Mouse (Mus musculus): Measurements from ENCODE around the gene Alkbh1.

Alkbh1 gene

DNA sequence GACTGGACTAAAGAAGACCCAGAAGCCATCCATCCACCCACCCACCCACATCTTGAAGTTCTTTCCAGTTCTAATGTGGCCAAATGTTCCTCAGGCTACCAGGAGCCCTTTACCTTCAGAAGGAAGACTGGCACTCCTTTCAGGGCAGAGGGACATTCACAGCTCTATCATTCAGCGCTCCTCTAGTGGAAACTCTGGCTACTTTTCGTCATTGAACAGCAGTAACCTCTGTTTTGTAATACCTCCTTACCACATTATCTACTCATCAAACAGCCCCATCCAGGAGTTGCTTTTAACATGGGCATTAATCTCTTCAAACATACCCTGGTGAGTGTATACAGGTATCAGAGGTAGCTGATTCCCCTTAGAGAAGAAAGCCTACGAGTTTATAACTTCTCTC lies 58.8 kb downstream of the Alkbh1 start:
- no peak for DNase-seq (ENCODE audit: low read depth, low spot score)

DNA sequence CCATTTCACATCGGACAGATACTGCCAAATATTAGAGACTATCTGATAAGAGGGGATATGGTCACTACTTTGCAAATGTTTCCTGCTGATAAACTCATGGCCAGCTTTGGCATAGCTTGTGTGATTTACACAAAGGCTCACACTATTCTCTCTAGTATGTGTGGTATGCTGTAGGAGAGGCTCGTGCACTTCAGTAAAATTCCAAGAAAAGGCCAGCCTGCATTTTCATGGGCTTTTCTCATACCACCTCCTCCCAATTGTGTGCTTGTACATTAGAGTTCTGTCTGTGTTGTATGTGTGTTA lies 62.5 kb downstream of the Alkbh1 start:
- no peak for DNase-seq (ENCODE audit: low read depth, low spot score)

DNA sequence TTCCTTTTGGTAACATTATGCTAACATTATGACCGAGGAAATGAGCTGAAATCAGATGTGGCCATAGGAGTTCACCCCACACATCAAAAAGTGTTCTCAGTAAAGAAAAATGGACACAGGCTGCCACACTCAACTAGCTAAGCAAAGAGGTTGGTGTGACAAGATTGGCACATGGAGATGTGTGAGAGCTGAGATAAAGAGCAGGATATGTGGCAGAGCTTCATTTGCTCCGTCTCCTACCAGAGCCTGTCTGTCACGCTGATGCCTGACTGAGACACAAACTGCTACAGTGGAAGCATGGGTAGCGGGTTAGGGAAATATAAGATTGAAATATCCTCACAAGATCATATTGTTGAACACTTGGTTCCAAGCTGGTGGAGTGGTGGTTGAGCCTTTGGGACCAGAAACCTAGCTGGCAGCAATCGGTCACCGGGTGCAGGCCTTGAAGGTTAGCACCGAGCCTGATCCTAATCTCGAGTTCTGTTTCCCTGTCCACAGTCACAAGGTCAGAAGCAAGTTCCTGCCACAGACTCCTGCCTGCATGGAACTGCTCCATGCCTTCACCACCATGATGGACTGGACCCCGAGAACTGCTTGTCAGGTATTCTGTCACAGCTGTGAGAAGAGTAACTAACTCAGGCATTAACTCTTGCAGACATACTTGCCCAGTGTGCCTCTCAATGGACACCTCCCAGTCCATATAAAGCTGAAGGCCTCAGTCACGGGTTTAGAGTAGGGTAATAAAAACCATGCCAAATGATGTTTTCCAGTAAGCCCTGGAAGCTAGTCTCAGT lies 63.0 kb downstream of the Alkbh1 start:
- no peak for DNase-seq (ENCODE audit: low read depth, low spot score)

DNA sequence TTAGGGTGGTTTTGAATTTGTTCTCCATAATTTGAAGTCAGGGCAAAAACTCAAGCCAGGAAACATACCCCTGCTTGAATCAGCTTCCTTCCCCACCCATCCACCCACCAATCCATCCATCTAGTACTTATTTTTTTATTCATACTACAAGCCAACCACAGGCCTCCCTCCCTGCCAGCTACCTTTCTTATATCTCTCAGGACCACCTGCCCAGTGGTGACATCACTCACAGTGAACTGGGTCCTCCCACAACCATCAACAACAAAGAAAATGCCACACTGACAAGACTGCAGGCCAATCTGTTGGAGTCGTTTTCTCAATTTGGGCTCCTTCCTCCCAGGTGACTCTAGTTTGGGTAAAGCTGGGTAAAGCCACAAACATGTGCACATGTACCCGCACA lies 64.3 kb downstream of the Alkbh1 start:
- DNase-seq (ENCODE audit: low read depth, low spot score), result no peak

All from ES-CJ7 (cell line).